Mouse (Mus musculus): ENCODE data around the gene Itih2. TPM values are rescaled to one million over a fixed set of nuclear protein-coding genes. Genes with fewer than 3 reads are reported as not detected.

Gene Itih2
- polyA plus RNA-seq, 1 experiment from 2014 or later = 0.06 TPM

- H3K36me3 ChIP-seq = no peaks in the 10 kb centered on the region
- WGBS = 85% methylated on average over 5 of the region's 5 CpGs
- peaks cover 20% of the 10 kb centered on the region for H3K27me3 ChIP-seq (ENCODE audit: low read depth, poor library complexity, severe bottlenecking)
Observed at GRCm38 (mm10) chr2:10140456-10140855, 9.3 kb upstream of the Itih2 start.

GRCm38 (mm10) chr2:10137320-10137719 lies 6.1 kb upstream of the Itih2 start:
- Histone ChIP-seq H3K27ac (replicated peaks) (no peak overlapping the region), H3K9me3 (replicated peaks) (0 out of 2 replicates have a peak, but pooled peaks cover 5% of the 10 kb centered on the region), H3K4me1 (peaks cover 1% of the 10 kb centered on the region; the same call in 1 of the 2 replicates), H3K4me3 (no peak overlapping the region), H3K36me3 (no peaks in the 10 kb centered on the region), H3K27me3 (ENCODE audit: low read depth, poor library complexity, severe bottlenecking) (peaks cover 15% of the 10 kb centered on the region)
- no peak for DNase-seq (ENCODE audit: low spot score)
- WGBS = 80% methylated on average over 2 of the region's 2 CpGs

More at GRCm38 (mm10) chr2:10140456-10140855, 9.3 kb upstream of the Itih2 start:
- Histone ChIP-seq H3K4me3 (no peak overlapping the region), H3K9me3 (replicated peaks) (0 out of 2 replicates have a peak, but pooled peaks cover 5% of the 10 kb centered on the region), H3K27ac (replicated peaks) (no peak overlapping the region), H3K4me1 (peaks cover 6% of the 10 kb centered on the region; the same call in 1 of the 2 replicates)
- DNase-seq (ENCODE audit: low spot score) = no peak

GRCm38 (mm10) chr2:10133941-10134340 lies 2.7 kb upstream of the Itih2 start:
- no peaks in the 10 kb centered on the region for H3K9me3 ChIP-seq (replicated peaks)
- H3K4me3 ChIP-seq = no peak overlapping the region
- WGBS = 61% methylated on average over 6 of the region's 6 CpGs
- H3K27me3 ChIP-seq (ENCODE audit: low read depth, poor library complexity, severe bottlenecking) = no peaks in the 10 kb centered on the region
- H3K36me3 ChIP-seq = no peaks in the 10 kb centered on the region
- H3K27ac ChIP-seq (replicated peaks) = no peak overlapping the region
- H3K4me1 ChIP-seq = no peaks in the 10 kb centered on the region
- DNase-seq (ENCODE audit: low spot score) = no peak

GRCm38 (mm10) chr2:10132128-10132527 lies 932 bp upstream of the Itih2 start:
- 82% methylated on average over 1 of the region's 1 CpGs for WGBS
- no peak for DNase-seq (ENCODE audit: low spot score)
- Histone ChIP-seq H3K36me3 (no peaks in the 10 kb centered on the region), H3K4me1 (no peaks in the 10 kb centered on the region), H3K9me3 (replicated peaks) (no peaks in the 10 kb centered on the region), H3K4me3 (no peak overlapping the region), H3K27me3 (ENCODE audit: low read depth, poor library complexity, severe bottlenecking) (no peaks in the 10 kb centered on the region), H3K27ac (replicated peaks) (no peak overlapping the region)

- Histone ChIP-seq H3K36me3 (no peaks in the 10 kb centered on the region), H3K27me3 (ENCODE audit: low read depth, poor library complexity, severe bottlenecking) (no peaks in the 10 kb centered on the region), H3K27ac (replicated peaks) (no peak overlapping the region), H3K4me3 (no peak overlapping the region), H3K9me3 (replicated peaks) (no peaks in the 10 kb centered on the region), H3K4me1 (no peaks in the 10 kb centered on the region)
- DNase-seq (ENCODE audit: low spot score) = no peak
- WGBS = 72% methylated on average over 8 of the region's 8 CpGs
Observed at GRCm38 (mm10) chr2:10130341-10130990, 730 bp downstream of the Itih2 start.

- DNase-seq (ENCODE audit: low spot score) = no peak
- no peak overlapping the region for H3K27ac ChIP-seq (replicated peaks)
- H3K27me3 ChIP-seq (ENCODE audit: low read depth, poor library complexity, severe bottlenecking) = no peaks in the 10 kb centered on the region
- no peaks in the 10 kb centered on the region for H3K4me1 ChIP-seq
- no peaks in the 10 kb centered on the region for H3K9me3 ChIP-seq (replicated peaks)
- H3K36me3 ChIP-seq = no peaks in the 10 kb centered on the region
- 85% methylated on average over 4 of the region's 4 CpGs for WGBS
- H3K4me3 ChIP-seq = no peak overlapping the region
Observed at GRCm38 (mm10) chr2:10128571-10128970, 2.6 kb downstream of the Itih2 start.

- Histone ChIP-seq H3K36me3 (no peaks in the 10 kb centered on the region), H3K27ac (replicated peaks) (no peak overlapping the region), H3K4me3 (no peak overlapping the region), H3K9me3 (replicated peaks) (no peaks in the 10 kb centered on the region), H3K27me3 (ENCODE audit: low read depth, poor library complexity, severe bottlenecking) (no peaks in the 10 kb centered on the region), H3K4me1 (no peaks in the 10 kb centered on the region)
- 88% methylated on average over 5 of the region's 5 CpGs for WGBS
- DNase-seq (ENCODE audit: low spot score) = no peak
Observed at GRCm38 (mm10) chr2:10127471-10127870, 3.7 kb downstream of the Itih2 start.

- 96% methylated on average over 4 of the region's 4 CpGs for WGBS
- DNase-seq (ENCODE audit: low spot score) = no peak
- no peak overlapping the region for H3K4me3 ChIP-seq
- no peaks in the 10 kb centered on the region for H3K27me3 ChIP-seq (ENCODE audit: low read depth, poor library complexity, severe bottlenecking)
- no peaks in the 10 kb centered on the region for H3K36me3 ChIP-seq
- no peaks in the 10 kb centered on the region for H3K4me1 ChIP-seq
- H3K9me3 ChIP-seq (replicated peaks) = no peaks in the 10 kb centered on the region
- no peak overlapping the region for H3K27ac ChIP-seq (replicated peaks)
Observed at GRCm38 (mm10) chr2:10126122-10126521, 5.1 kb downstream of the Itih2 start.

GRCm38 (mm10) chr2:10121826-10122225 lies 9.4 kb downstream of the Itih2 start:
- Histone ChIP-seq H3K9me3 (replicated peaks) (no peaks in the 10 kb centered on the region), H3K27ac (replicated peaks) (no peak overlapping the region), H3K4me3 (no peak overlapping the region), H3K4me1 (no peaks in the 10 kb centered on the region), H3K36me3 (no peaks in the 10 kb centered on the region), H3K27me3 (ENCODE audit: low read depth, poor library complexity, severe bottlenecking) (no peaks in the 10 kb centered on the region)
- WGBS = 69% methylated on average over 3 of the region's 3 CpGs
- no peak for DNase-seq (ENCODE audit: low spot score)

GRCm38 (mm10) chr2:10119276-10119675 lies 11.9 kb downstream of the Itih2 start:
- Histone ChIP-seq H3K4me3 (no peak overlapping the region), H3K9me3 (replicated peaks) (no peaks in the 10 kb centered on the region), H3K27me3 (ENCODE audit: low read depth, poor library complexity, severe bottlenecking) (no peaks in the 10 kb centered on the region), H3K36me3 (no peaks in the 10 kb centered on the region), H3K4me1 (no peaks in the 10 kb centered on the region), H3K27ac (replicated peaks) (no peak overlapping the region)
- WGBS = 90% methylated on average over 8 of the region's 8 CpGs
- DNase-seq (ENCODE audit: low spot score) = no peak

GRCm38 (mm10) chr2:10118751-10119150 lies 12.4 kb downstream of the Itih2 start:
- DNase-seq (ENCODE audit: low spot score) = no peak
- H3K27ac ChIP-seq (replicated peaks) = no peak overlapping the region
- H3K4me3 ChIP-seq = no peak overlapping the region
- H3K9me3 ChIP-seq (replicated peaks) = no peaks in the 10 kb centered on the region
- no peaks in the 10 kb centered on the region for H3K4me1 ChIP-seq
- 66% methylated on average over 1 of the region's 1 CpGs for whole genome bisulfite sequencing
- no peaks in the 10 kb centered on the region for H3K36me3 ChIP-seq
- no peaks in the 10 kb centered on the region for H3K27me3 ChIP-seq (ENCODE audit: low read depth, poor library complexity, severe bottlenecking)

GRCm38 (mm10) chr2:10108535-10109189 lies 22.5 kb downstream of the Itih2 start:
- no peak overlapping the region for H3K27ac ChIP-seq (replicated peaks)
- H3K27me3 ChIP-seq (ENCODE audit: low read depth, poor library complexity, severe bottlenecking) = no peaks in the 10 kb centered on the region
- no peaks in the 10 kb centered on the region for H3K4me1 ChIP-seq
- H3K36me3 ChIP-seq = no peaks in the 10 kb centered on the region
- no peak overlapping the region for H3K4me3 ChIP-seq
- no peak for DNase-seq (ENCODE audit: low spot score)
- WGBS = 87% methylated on average over 6 of the region's 6 CpGs
- no peaks in the 10 kb centered on the region for H3K9me3 ChIP-seq (replicated peaks)

GRCm38 (mm10) chr2:10101180-10101579 lies 30.0 kb downstream of the Itih2 start:
- Histone ChIP-seq H3K36me3 (no peaks in the 10 kb centered on the region), H3K4me3 (no peak overlapping the region), H3K27ac (replicated peaks) (no peak overlapping the region), H3K4me1 (no peaks in the 10 kb centered on the region), H3K9me3 (replicated peaks) (no peaks in the 10 kb centered on the region), H3K27me3 (ENCODE audit: low read depth, poor library complexity, severe bottlenecking) (peaks cover 7% of the 10 kb centered on the region; the same call in 1 of the 2 replicates)
- peak; percentile 24 for DNase-seq (ENCODE audit: low spot score)
- WGBS = 44% methylated on average over 6 of the region's 6 CpGs
